Mouse (Mus musculus) MEL (cell line): ENCODE data around the gene Xab2. TPM values are rescaled to one million over a fixed set of nuclear protein-coding genes. Genes with fewer than 3 reads are reported as not detected.

Experiments
- DNase-seq: peaks from one replicate; pipeline ENCODE4 v3.0.0; 2011; ENCODE audit warnings: low read depth, low spot score
- H3K27ac ChIP-seq: 2 replicates; pipeline ENCODE4 v1.5.1; 2012; ENCODE audit warnings: low read depth, mild to moderate bottlenecking, control low read depth, low read length, moderate library complexity; ENCODE audit not compliant: control insufficient read depth
- H3K27me3 ChIP-seq, 2 experiments: fragments of 150-350 bp in 1 of 2; sonication (generic) in 1 of 2; 2 replicates each; pipeline ENCODE4 v1.6.1; 2012; ENCODE audit warnings: low read length in 2 of 2, mild to moderate bottlenecking in 2 of 2, improper control_type of control experiment in 1 of 2, moderate library complexity in 1 of 2; ENCODE audit not compliant: insufficient read depth in 2 of 2, control insufficient read depth in 1 of 2
- H3K36me3 ChIP-seq, 2 experiments: 2 replicates each; pipeline ENCODE4 v1.6.1; 2012 to 2014; ENCODE audit warnings: low read length in 2 of 2, improper control_type of control experiment in 1 of 2, inconsistent platforms in 1 of 2, mild to moderate bottlenecking in 1 of 2; ENCODE audit not compliant: insufficient read depth in 2 of 2, control insufficient read depth in 1 of 2
- H3K4me1 ChIP-seq, 2 experiments: fragments of 150-350 bp in 1 of 2; sonication (generic) in 1 of 2; 2 replicates each; pipeline ENCODE4 v1.6.1; 2012; ENCODE audit warnings: low read length in 2 of 2, improper control_type of control experiment in 1 of 2, mild to moderate bottlenecking in 1 of 2; ENCODE audit not compliant: insufficient read depth in 2 of 2, control insufficient read depth in 1 of 2
- H3K4me3 ChIP-seq, 2 experiments: fragments of 150-350 bp in 1 of 2; sonication (generic) in 1 of 2; 2 replicates each; pipeline ENCODE4 v1.5.1; 2012; ENCODE audit warnings: low read depth in 2 of 2, low read length in 2 of 2, mild to moderate bottlenecking in 2 of 2, moderate library complexity in 2 of 2, control low read depth in 1 of 2, improper control_type of control experiment in 1 of 2; ENCODE audit not compliant: control insufficient read depth in 1 of 2, insufficient read depth in 1 of 2
- H3K79me2 ChIP-seq: 2 replicates; pipeline ENCODE4 v1.6.1; 2012; ENCODE audit warnings: mild to moderate bottlenecking, low read length, moderate library complexity; ENCODE audit not compliant: control insufficient read depth, poor library complexity, insufficient read depth
- H3K9ac ChIP-seq: 2 replicates; pipeline ENCODE4 v1.6.1; 2012; ENCODE audit warnings: low read depth, mild to moderate bottlenecking, control low read depth, low read length, moderate library complexity; ENCODE audit not compliant: control insufficient read depth, poor library complexity, severe bottlenecking
- H3K9me3 ChIP-seq: fragments of 150-350 bp; sonication (generic); replicated peaks from 2 replicates; pipeline ENCODE4 v1.6.1; 2012; ENCODE audit warnings: mild to moderate bottlenecking, low read length, improper control_type of control experiment, moderate library complexity; ENCODE audit not compliant: insufficient read depth
- CHD2 ChIP-seq: IDR thresholded peaks from 2 replicates; pipeline ENCODE4 v1.6.1; 2011; ENCODE audit warnings: low read length, improper control_type of control experiment
- CTCF ChIP-seq, 3 experiments: IDR thresholded peaks in 2 of 3; conservative IDR thresholded peaks in 1 of 3; 2 replicates each; pipeline ENCODE4 v1.5.1; 2011 to 2012; ENCODE audit warnings: low read length in 3 of 3, low read depth in 2 of 3, mild to moderate bottlenecking in 2 of 3, improper control_type of control experiment in 1 of 3, inconsistent platforms in 1 of 3, mixed read lengths in 1 of 3, moderate library complexity in 1 of 3; ENCODE audit not compliant: control insufficient read depth in 1 of 3, insufficient read depth in 1 of 3, poor library complexity in 1 of 3, severe bottlenecking in 1 of 3
- E2F4 ChIP-seq: IDR thresholded peaks from 2 replicates; pipeline ENCODE4 v1.6.1; 2011; ENCODE audit warnings: low read depth, low read length, improper control_type of control experiment, borderline replicate concordance
- ETS1 ChIP-seq: IDR thresholded peaks from 2 replicates; pipeline ENCODE4 v1.6.1; 2012; ENCODE audit warnings: low read depth, mild to moderate bottlenecking, inconsistent platforms, low read length, improper control_type of control experiment, moderate library complexity
- GABPA ChIP-seq: IDR thresholded peaks from 2 replicates; pipeline ENCODE4 v1.6.1; 2012; ENCODE audit warnings: low read depth, mild to moderate bottlenecking, inconsistent platforms, low read length, improper control_type of control experiment, moderate library complexity
- HCFC1 ChIP-seq: IDR thresholded peaks from 2 replicates; pipeline ENCODE4 v1.6.1; 2012; ENCODE audit warnings: low read depth, mild to moderate bottlenecking, inconsistent platforms, low read length, improper control_type of control experiment, moderate library complexity
- JUND ChIP-seq: IDR thresholded peaks from 2 replicates; pipeline ENCODE4 v1.6.1; 2011; ENCODE audit warnings: low read depth, mild to moderate bottlenecking, improper control_type of control experiment, low read length
- KAT2A ChIP-seq: conservative IDR thresholded peaks from 2 replicates; pipeline ENCODE4 v1.6.1; 2012; ENCODE audit warnings: low read depth, low read length, improper control_type of control experiment, inconsistent platforms
- MAFK ChIP-seq: IDR thresholded peaks from 2 replicates; pipeline ENCODE4 v1.6.1; 2011; ENCODE audit warnings: low read depth, mild to moderate bottlenecking, low read length, improper control_type of control experiment, borderline replicate concordance
- MAZ ChIP-seq: IDR thresholded peaks from 2 replicates; pipeline ENCODE4 v1.6.1; 2012; ENCODE audit warnings: low read depth, mild to moderate bottlenecking, inconsistent platforms, low read length, improper control_type of control experiment
- MXI1 ChIP-seq: IDR thresholded peaks from 2 replicates; pipeline ENCODE4 v1.6.1; 2011; ENCODE audit warnings: mild to moderate bottlenecking, low read depth, low read length, improper control_type of control experiment
- MYB ChIP-seq: IDR thresholded peaks from 2 replicates; pipeline ENCODE4 v1.6.1; 2011; ENCODE audit warnings: mild to moderate bottlenecking, low read depth, low read length, improper control_type of control experiment
- MYC ChIP-seq: IDR thresholded peaks from 2 replicates; pipeline ENCODE4 v1.6.1; 2011; ENCODE audit warnings: low read depth, mild to moderate bottlenecking, low read length, improper control_type of control experiment, moderate library complexity
- NELFE ChIP-seq: IDR thresholded peaks from 2 replicates; pipeline ENCODE4 v1.6.1; 2011; ENCODE audit warnings: low read depth, low read length, improper control_type of control experiment
- POLR2AphosphoS2 ChIP-seq: IDR thresholded peaks from 2 replicates; pipeline ENCODE4 v1.6.1; 2011; ENCODE audit warnings: low read length, improper control_type of control experiment
- POLR2AphosphoS5 ChIP-seq: IDR thresholded peaks from 2 replicates; pipeline ENCODE4 v1.6.1; 2012; ENCODE audit warnings: low read depth, borderline replicate concordance, mild to moderate bottlenecking, inconsistent platforms, low read length, moderate library complexity, mixed read lengths
- RAD21 ChIP-seq: IDR thresholded peaks from 2 replicates; pipeline ENCODE4 v1.6.1; 2011; ENCODE audit warnings: mild to moderate bottlenecking, low read depth, low read length, improper control_type of control experiment
- SIN3A ChIP-seq: IDR thresholded peaks from 2 replicates; pipeline ENCODE4 v1.6.1; 2012; ENCODE audit warnings: low read length, improper control_type of control experiment, inconsistent platforms
- TCF12 ChIP-seq: IDR thresholded peaks from 2 replicates; pipeline ENCODE4 v1.6.1; 2014; ENCODE audit warnings: low read depth, mild to moderate bottlenecking, inconsistent platforms, low read length, improper control_type of control experiment, moderate library complexity
- USF2 ChIP-seq, 2 experiments: IDR thresholded peaks; 2 replicates each; pipeline ENCODE4 v1.6.1; 2011 to 2012; ENCODE audit warnings: improper control_type of control experiment in 2 of 2, low read length in 2 of 2, borderline replicate concordance in 1 of 2, inconsistent platforms in 1 of 2, low read depth in 1 of 2, mild to moderate bottlenecking in 1 of 2; ENCODE audit not compliant: insufficient read depth in 1 of 2
- ZMIZ1 ChIP-seq: IDR thresholded peaks from 2 replicates; pipeline ENCODE4 v1.6.1; 2012; ENCODE audit warnings: low read depth, mild to moderate bottlenecking, inconsistent platforms, low read length, improper control_type of control experiment, moderate library complexity
- ZNF384 ChIP-seq: IDR thresholded peaks from 2 replicates; pipeline ENCODE4 v1.6.1; 2012; ENCODE audit warnings: low read depth, mild to moderate bottlenecking, inconsistent platforms, low read length, improper control_type of control experiment
- polyA plus RNA-seq, 2 experiments: library from polyadenylated mRNA; stranded (reverse) in 1 of 2; unstranded in 1 of 2; fragments of >175 nt in 1 of 2; fragments of >200 nt in 1 of 2; gene quantifications; 2 replicates each; pipeline versions ENCODE4 v1.2.1 to v1.2.4; 2012; ENCODE audit warnings: low replicate concordance in 2 of 2, low read depth in 1 of 2; ENCODE audit not compliant: insufficient read length in 2 of 2, insufficient read depth in 1 of 2, missing spikeins in 1 of 2
- total RNA-seq: library from RNA; depleted of rRNA; stranded (reverse); fragments of 300-350 nt; gene quantifications from 2 replicates; pipeline ENCODE4 v1.2.3, GENCODE M21; 2012

Xab2 gene
- total and polyA plus RNA-seq, 3 experiments, result 54.8 to 90.4 (median 68.1) TPM

- Histone ChIP-seq H3K27ac (no peak overlapping the region), H3K4me1 (no peaks in the 10 kb centered on the region), H3K36me3 (no peaks in the 10 kb centered on the region), H3K27me3 (no peaks in the 10 kb centered on the region; a peak in 1 of 4 replicates), H3K79me2 (no peaks in the 10 kb centered on the region), H3K9me3 (no peaks in the 10 kb centered on the region), H3K9ac (no peak overlapping the region), H3K4me3 (no peak overlapping the region)
- TF ChIP-seq MXI1, result no peak
- no peak for TF ChIP-seq TCF12
- TF ChIP-seq RAD21, result no peak
- TF ChIP-seq GABPA, result no peak
- no peak for TF ChIP-seq E2F4
- TF ChIP-seq MYB, result no peak
- TF ChIP-seq CTCF (IDR thresholded peaks at IDR 0.05 in 2 of 3, conservative IDR thresholded peaks at IDR 0.05 in 1 of 3; ENCODE audit: control insufficient read depth in 1 of 3, insufficient read depth in 1 of 3, low read depth in 2 of 3, low read length in 3 of 3, poor library complexity in 1 of 3, severe bottlenecking in 1 of 3), result no peak
- no peak for TF ChIP-seq POLR2AphosphoS5
- TF ChIP-seq USF2 (IDR thresholded peaks at IDR 0.05; ENCODE audit: borderline replicate concordance in 1 of 2, insufficient read depth in 1 of 2, low read depth in 1 of 2, low read length in 2 of 2), result no peak
- TF ChIP-seq SIN3A, result no peak
- no peak for TF ChIP-seq ZMIZ1
- TF ChIP-seq POLR2AphosphoS2, result no peak
- no peak for DNase-seq
Measured at GRCm38 (mm10) chr8:3656725-3657381, 35.7 kb upstream of the Xab2 start.

DNA sequence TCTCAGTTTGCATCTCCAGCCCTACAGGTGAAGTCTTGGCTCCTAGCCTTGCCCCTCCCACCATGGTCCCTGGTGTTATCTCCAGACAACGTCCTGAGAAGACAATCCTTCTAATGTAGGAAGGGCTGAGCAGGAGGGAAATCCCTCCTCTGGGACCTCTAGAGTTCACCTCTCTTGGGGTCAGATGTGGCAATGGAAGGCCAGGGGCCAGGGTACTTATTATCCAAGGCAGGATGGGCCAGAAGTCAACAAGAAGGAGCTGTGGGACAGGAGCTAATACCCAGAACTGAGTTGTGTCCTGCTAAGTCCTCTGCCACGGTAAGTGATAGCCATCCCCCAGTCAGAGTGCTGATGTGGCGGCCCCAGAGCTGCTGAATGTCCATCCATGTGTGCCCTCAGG, 34.4 kb upstream of the Xab2 start, which contains the start of gene Retn:
Retn (plus strand) TSS at position 245 of the 400 bp plus-strand sequence.
- DNase-seq, result no peak
- Histone ChIP-seq H3K4me1 (no peaks in the 10 kb centered on the region), H3K27me3 (no peaks in the 10 kb centered on the region; a peak in 1 of 4 replicates), H3K4me3 (no peak within 1 kb of the TSS), H3K79me2 (no peaks in the 10 kb centered on the region), H3K9ac (no peak within 1 kb of the TSS), H3K36me3 (no peaks in the 10 kb centered on the region), H3K27ac (no peak within 1 kb of the TSS), H3K9me3 (no peaks in the 10 kb centered on the region)
- TF ChIP-seq KAT2A (no peak), CTCF (IDR thresholded peaks at IDR 0.05 in 2 of 3, conservative IDR thresholded peaks at IDR 0.05 in 1 of 3; ENCODE audit: control insufficient read depth in 1 of 3, insufficient read depth in 1 of 3, low read depth in 2 of 3, low read length in 3 of 3, poor library complexity in 1 of 3, severe bottlenecking in 1 of 3) (no peak), USF2 (IDR thresholded peaks at IDR 0.05; ENCODE audit: borderline replicate concordance in 1 of 2, insufficient read depth in 1 of 2, low read depth in 1 of 2, low read length in 2 of 2) (no peak), GABPA (no peak), TCF12 (no peak), ZNF384 (no peak), JUND (no peak), CHD2 (no peak), POLR2AphosphoS5 (no peak), NELFE (no peak), HCFC1 (no peak), MAFK (no peak), ETS1 (no peak), MYC (no peak), MAZ (no peak)
